Mouse (Mus musculus): ENCODE results near the gene Zfp595. TPM values are rescaled to one million over a fixed set of nuclear protein-coding genes. Genes with fewer than 3 reads are reported as not detected.
"Not testable (repeated sequence)": the region's sequence is repeated elsewhere in the genome, so short reads cannot be mapped to it uniquely, and the experiment has no call there.

Gene Zfp595
- polyA plus RNA-seq (2014; fragmentation: Nextera tagmentation; extraction: Ambion mirVana), result 2.8 and 3.4 TPM in 2 replicates

DNA sequence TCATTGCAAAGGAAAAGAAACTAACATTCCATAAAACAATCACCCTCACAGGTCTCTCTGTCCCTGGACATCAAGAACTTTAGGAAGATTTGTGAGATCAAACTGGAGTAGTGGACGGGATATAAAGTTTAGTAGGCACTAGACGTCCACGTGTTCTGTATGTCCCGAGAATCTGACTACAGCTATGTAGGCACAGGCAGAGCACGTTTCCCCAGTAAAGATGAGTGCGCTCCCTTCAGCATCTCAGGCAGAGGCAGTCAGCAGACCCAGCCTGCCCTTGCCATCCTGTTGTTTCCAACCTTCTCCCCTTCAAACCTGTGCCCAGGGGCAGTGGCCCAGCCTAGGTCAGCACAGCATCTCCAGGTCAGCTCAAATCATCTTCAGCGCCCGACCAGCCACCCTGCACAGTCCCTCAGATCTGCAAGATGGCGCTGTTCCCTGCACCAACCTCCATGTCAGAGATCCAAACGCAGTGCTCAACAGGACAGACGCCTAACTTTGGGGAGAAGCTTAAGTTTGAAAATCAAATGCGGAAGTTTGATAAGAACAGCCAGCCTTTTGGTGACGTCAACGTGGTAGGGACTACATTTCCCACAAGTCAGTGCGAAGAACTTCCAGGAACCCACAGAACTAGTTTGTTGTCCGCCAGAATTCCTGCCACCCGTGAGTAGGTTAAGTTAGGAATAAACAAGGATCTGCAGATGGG, at the start of gene Zfp595:
TSS of gene Zfp595 (minus strand) at position 552 of the 706 bp plus-strand sequence.
- Histone ChIP-seq H3K4me2 (replicated peaks; ENCODE audit: low read depth, low read length) (peak within 1 kb of the TSS; percentile 54), H3K4me1 (ENCODE audit: control insufficient read depth, insufficient read depth, low read length) (no peaks in the 10 kb centered on the region), H3K9ac (replicated peaks; ENCODE audit: low read depth, low read length) (peak within 1 kb of the TSS; percentile 23), H3K27ac (ENCODE audit: low read length) (peak within 1 kb of the TSS; percentile 44; the same call in 1 of the 2 replicates), H3K9me3 (ENCODE audit: control insufficient read depth, low read depth, low read length) (no peaks in the 10 kb centered on the region), H3K27me3 (ENCODE audit: control insufficient read depth, insufficient read depth, low read length) (no peaks in the 10 kb centered on the region), H3K36me3 (ENCODE audit: control insufficient read depth, insufficient read depth, low read length) (no peaks in the 10 kb centered on the region), H3K4me3 (ENCODE audit: low read depth, low read length) (peak within 1 kb of the TSS; percentile 59)
- ATAC-seq (ENCODE audit: insufficient number of reproducible peaks, insufficient read depth, low FRiP score, low read depth), result peak; percentile 89
- 15% methylated on average over 17 of the region's 17 CpGs for WGBS

DNA sequence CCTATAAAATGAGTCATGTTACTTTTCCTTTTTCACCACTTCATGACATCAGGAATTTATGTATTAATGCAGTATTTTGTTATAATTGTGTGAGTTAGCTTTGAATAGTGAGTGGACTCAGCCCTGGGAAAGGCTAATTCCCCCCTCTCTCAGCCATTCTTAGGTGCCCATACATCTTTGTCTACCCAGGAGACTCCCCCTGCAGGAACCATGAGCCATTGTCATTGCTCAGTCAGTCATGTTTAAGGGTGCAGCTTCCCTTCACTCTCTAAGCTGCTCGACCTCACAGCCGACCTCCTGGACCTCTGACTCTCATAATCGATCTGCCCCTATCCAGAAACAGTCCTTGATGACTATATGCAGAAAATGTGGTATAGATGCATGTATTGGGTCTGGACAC, 43.9 kb upstream of the Zfp595 start:
- not testable (repeated sequence) for H3K27ac ChIP-seq (ENCODE audit: low read length); H3K4me2 ChIP-seq (replicated peaks; ENCODE audit: low read depth, low read length); H3K9me3 ChIP-seq (ENCODE audit: control insufficient read depth, low read depth, low read length); H3K36me3 ChIP-seq (ENCODE audit: control insufficient read depth, insufficient read depth, low read length); H3K27me3 ChIP-seq (ENCODE audit: control insufficient read depth, insufficient read depth, low read length); ATAC-seq (ENCODE audit: insufficient number of reproducible peaks, insufficient read depth, low FRiP score, low read depth); H3K9ac ChIP-seq (replicated peaks; ENCODE audit: low read depth, low read length); H3K4me1 ChIP-seq (ENCODE audit: control insufficient read depth, insufficient read depth, low read length); H3K4me3 ChIP-seq (ENCODE audit: low read depth, low read length)
- 83% methylated on average over 3 of the region's 3 CpGs for WGBS

DNA sequence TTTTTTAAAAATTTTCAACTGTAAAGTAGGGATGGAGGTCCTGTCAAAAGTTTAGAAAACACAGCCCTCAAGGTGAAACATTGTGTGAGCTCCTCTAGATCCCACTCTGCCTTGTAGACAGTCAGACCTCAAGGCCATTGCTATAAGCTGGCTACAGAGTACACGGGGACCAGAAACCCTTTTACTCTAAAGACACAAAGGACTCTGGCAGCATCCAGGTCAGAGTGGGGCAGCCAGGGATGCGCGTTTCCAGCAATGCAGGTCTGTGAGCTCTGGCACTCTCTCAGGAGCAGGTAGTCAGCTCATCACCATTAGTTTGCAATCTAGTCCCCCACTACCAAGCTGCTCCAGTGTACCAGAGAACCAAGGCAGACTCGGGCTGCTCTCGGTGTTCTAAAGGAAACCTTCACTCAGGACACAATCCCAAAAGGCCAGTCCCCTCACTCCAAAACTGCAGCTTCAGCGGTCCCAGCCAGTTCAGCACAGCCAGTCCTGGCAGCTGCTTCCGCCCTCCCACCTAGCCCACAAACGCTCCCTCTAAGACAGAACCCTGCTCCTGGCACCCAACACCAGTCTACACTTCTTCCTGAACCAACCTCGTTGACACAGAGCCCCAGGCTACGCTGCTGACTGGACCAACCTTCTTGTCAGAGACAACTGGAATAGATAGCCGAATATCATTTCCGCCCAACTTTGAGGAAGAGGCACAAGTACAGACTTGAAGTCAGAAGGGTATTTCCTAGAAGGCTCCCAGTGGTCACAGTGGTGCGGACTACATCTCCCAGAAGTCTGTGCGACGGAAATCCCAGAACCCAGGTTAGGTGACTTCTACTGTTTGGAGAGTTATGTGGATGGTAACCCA, 42.9 kb upstream of the Zfp595 start, which contains the start of the genes Gm28041 and Zfp456:
TSS of gene Gm28041 (minus strand) at position 684 of the 862 bp plus-strand sequence.
TSS of gene Zfp456 (minus strand) at position 761 of the 862 bp plus-strand sequence.
- not testable (repeated sequence) for H3K27me3 ChIP-seq (ENCODE audit: control insufficient read depth, insufficient read depth, low read length); H3K9me3 ChIP-seq (ENCODE audit: control insufficient read depth, low read depth, low read length); H3K4me1 ChIP-seq (ENCODE audit: control insufficient read depth, insufficient read depth, low read length); H3K27ac ChIP-seq (ENCODE audit: low read length); H3K36me3 ChIP-seq (ENCODE audit: control insufficient read depth, insufficient read depth, low read length); H3K9ac ChIP-seq (replicated peaks; ENCODE audit: low read depth, low read length)
- 13% methylated on average over 13 of the region's 15 CpGs for WGBS
- Histone ChIP-seq H3K4me3 (ENCODE audit: low read depth, low read length) (peak within 1 kb of the TSS; percentile 34), H3K4me2 (replicated peaks; ENCODE audit: low read depth, low read length) (peak within 1 kb of the TSS; percentile 36)
- ATAC-seq (ENCODE audit: insufficient number of reproducible peaks, insufficient read depth, low FRiP score, low read depth), result peak; percentile 96

DNA sequence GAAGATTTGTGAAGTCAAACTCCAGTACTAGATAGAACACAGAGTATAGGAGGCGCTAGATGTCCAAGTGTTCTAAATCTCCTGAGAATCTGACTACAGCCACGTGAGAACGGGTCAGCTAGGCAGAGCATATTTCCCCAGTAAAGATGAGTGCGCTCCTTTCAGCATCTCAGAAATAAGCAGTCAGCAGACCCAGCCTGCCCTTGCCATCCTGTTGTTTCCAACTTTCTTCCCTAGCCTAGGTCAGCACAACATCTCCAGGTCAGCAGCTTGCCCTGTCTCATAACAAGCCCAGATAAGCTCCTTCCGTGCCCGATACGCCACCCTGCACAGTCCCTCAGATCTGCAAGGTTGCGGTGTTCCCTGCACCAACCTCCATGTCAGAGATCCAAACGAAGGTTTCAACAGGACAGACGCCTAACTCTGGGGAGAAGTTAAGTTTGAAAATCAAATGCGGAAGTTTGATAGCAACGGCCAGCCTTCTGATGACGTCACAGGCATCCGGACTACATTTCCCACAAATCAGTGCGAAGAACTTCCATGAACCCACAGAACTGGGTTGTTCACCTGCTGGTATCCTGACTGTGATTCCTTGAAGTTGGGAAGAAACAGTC, 27.9 kb upstream of the Zfp595 start, which contains the start of the genes Gm28044 and Zfp953:
TSS of gene Gm28044 (minus strand) at position 406 of the 614 bp plus-strand sequence.
TSS of gene Zfp953 (minus strand) at position 475 of the 614 bp plus-strand sequence.
- Histone ChIP-seq H3K9me3 (ENCODE audit: control insufficient read depth, low read depth, low read length) (no peaks in the 10 kb centered on the region), H3K4me3 (ENCODE audit: low read depth, low read length) (peak within 1 kb of the TSS; percentile 83), H3K4me2 (replicated peaks; ENCODE audit: low read depth, low read length) (peak within 1 kb of the TSS; percentile 64), H3K27me3 (ENCODE audit: control insufficient read depth, insufficient read depth, low read length) (no peaks in the 10 kb centered on the region), H3K27ac (ENCODE audit: low read length) (peak within 1 kb of the TSS; percentile 21; the same call in 1 of the 2 replicates), H3K4me1 (ENCODE audit: control insufficient read depth, insufficient read depth, low read length) (0 out of 2 replicates have a peak, but pooled peaks cover 7% of the 10 kb centered on the region), H3K9ac (replicated peaks; ENCODE audit: low read depth, low read length) (peak within 1 kb of the TSS; percentile 53), H3K36me3 (ENCODE audit: control insufficient read depth, insufficient read depth, low read length) (no peaks in the 10 kb centered on the region)
- peak; percentile 91 for ATAC-seq (ENCODE audit: insufficient number of reproducible peaks, insufficient read depth, low FRiP score, low read depth)
- 0% methylated on average over 15 of the region's 15 CpGs for WGBS

DNA sequence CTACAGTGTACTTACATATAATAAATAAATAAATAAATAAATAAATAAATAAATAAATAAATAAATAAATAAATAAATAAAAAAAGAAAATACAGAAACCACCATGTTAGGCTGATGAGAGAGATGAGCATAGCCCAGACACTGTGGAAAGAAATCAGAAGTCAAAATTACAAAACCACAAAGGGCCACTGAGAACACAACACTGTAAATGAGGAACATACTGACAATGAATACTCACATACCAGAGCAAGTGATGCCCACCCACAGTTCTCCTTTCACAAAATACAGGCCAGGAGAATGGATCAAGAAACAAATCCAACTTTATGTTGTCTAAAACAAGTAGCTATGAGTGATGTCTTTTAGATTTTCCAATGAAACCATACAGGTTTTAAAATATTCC, 19.5 kb upstream of the Zfp595 start:
- H3K27ac ChIP-seq (ENCODE audit: low read length), result no peak overlapping the region
- no peaks in the 10 kb centered on the region for H3K27me3 ChIP-seq (ENCODE audit: control insufficient read depth, insufficient read depth, low read length)
- no peak overlapping the region for H3K4me3 ChIP-seq (ENCODE audit: low read depth, low read length)
- no peak for ATAC-seq (ENCODE audit: insufficient number of reproducible peaks, insufficient read depth, low FRiP score, low read depth)
- no peak overlapping the region for H3K4me2 ChIP-seq (replicated peaks; ENCODE audit: low read depth, low read length)
- no peaks in the 10 kb centered on the region for H3K36me3 ChIP-seq (ENCODE audit: control insufficient read depth, insufficient read depth, low read length)
- H3K9ac ChIP-seq (replicated peaks; ENCODE audit: low read depth, low read length), result no peak overlapping the region
- H3K4me1 ChIP-seq (ENCODE audit: control insufficient read depth, insufficient read depth, low read length), result no peaks in the 10 kb centered on the region
- no peaks in the 10 kb centered on the region for H3K9me3 ChIP-seq (ENCODE audit: control insufficient read depth, low read depth, low read length)

DNA sequence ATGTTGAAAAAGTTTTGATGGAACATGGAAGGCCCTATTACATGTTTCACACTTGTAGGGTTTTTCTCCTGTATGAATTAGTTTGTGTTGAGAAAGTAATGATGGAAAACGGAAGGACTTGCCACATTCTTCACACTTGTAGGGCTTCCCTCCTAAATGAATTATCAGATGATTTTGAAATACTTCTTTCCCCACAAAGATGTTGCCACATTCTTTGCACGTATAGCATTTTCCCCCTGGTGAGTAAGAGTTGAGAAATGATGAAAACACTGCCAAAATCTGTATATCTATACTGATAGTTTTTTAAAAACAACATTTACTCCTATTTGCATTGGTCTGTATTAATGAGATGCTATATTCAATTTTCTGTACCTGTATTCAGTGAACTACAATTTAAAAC, 11.1 kb upstream of the Zfp595 start:
- H3K4me2 ChIP-seq (replicated peaks; ENCODE audit: low read depth, low read length), result no peak overlapping the region
- ATAC-seq (ENCODE audit: insufficient number of reproducible peaks, insufficient read depth, low FRiP score, low read depth), result no peak
- no peak overlapping the region for H3K4me3 ChIP-seq (ENCODE audit: low read depth, low read length)
- 0 out of 2 replicates have a peak, but pooled peaks cover 3% of the 10 kb centered on the region for H3K36me3 ChIP-seq (ENCODE audit: control insufficient read depth, insufficient read depth, low read length)
- no peaks in the 10 kb centered on the region for H3K4me1 ChIP-seq (ENCODE audit: control insufficient read depth, insufficient read depth, low read length)
- H3K9ac ChIP-seq (replicated peaks; ENCODE audit: low read depth, low read length), result no peak overlapping the region
- no peaks in the 10 kb centered on the region for H3K9me3 ChIP-seq (ENCODE audit: control insufficient read depth, low read depth, low read length)
- H3K27ac ChIP-seq (ENCODE audit: low read length), result no peak overlapping the region
- 90% methylated on average over 2 of the region's 2 CpGs for WGBS
- H3K27me3 ChIP-seq (ENCODE audit: control insufficient read depth, insufficient read depth, low read length), result no peaks in the 10 kb centered on the region

DNA sequence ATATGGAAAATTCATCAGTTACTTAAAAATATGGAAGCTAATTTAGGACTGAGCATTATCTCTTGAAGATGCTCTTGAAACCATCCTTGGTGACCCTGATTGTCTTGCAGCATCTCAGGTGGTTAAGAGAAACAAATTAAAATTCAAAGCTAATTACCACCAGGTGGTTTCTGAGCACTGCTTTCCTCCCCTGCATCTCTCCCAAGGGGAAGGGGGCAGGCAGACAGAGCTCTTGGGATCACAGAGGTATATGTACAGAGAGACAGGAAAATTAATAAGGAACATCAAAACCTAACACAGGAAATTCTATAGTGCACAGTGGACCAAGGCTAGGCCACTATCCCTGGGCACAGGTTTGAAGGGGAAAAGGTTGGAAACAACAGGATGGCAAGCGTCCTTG, 507 bp upstream of the Zfp595 start:
- H3K4me2 ChIP-seq (replicated peaks; ENCODE audit: low read depth, low read length), result peak overlapping the region; percentile 54
- H3K36me3 ChIP-seq (ENCODE audit: control insufficient read depth, insufficient read depth, low read length), result no peaks in the 10 kb centered on the region
- H3K4me1 ChIP-seq (ENCODE audit: control insufficient read depth, insufficient read depth, low read length), result no peaks in the 10 kb centered on the region
- no peaks in the 10 kb centered on the region for H3K27me3 ChIP-seq (ENCODE audit: control insufficient read depth, insufficient read depth, low read length)
- no peak for ATAC-seq (ENCODE audit: insufficient number of reproducible peaks, insufficient read depth, low FRiP score, low read depth)
- peak overlapping the region; percentile 59 for H3K4me3 ChIP-seq (ENCODE audit: low read depth, low read length)
- peak overlapping the region; percentile 23 for H3K9ac ChIP-seq (replicated peaks; ENCODE audit: low read depth, low read length)
- no peak overlapping the region; the same call in 1 of the 2 replicates for H3K27ac ChIP-seq (ENCODE audit: low read length)
- 70% methylated on average over 1 of the region's 1 CpGs for WGBS
- H3K9me3 ChIP-seq (ENCODE audit: control insufficient read depth, low read depth, low read length), result no peaks in the 10 kb centered on the region

DNA sequence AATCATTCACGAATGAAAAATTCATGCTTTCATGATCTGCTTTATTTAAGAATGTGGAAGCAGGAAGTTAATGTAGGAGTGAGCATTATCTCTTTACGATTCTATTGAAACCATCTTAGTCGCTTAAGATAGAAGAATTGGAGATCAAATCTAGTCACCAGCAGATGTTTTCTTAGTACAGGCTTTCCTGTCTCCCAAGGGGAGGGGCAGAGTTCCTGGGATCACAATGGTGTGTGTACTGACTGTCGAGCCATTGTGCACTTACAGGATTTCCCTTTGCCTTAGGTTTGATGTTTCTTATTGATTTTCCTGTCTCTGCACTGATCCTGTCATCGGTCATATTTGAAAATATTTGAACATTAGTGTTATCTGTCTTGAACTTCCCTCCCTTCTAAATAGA, 25.7 kb downstream of the Zfp595 start:
- peak; percentile 67; the same call in 1 of the 2 replicates for ATAC-seq (ENCODE audit: insufficient number of reproducible peaks, insufficient read depth, low FRiP score, low read depth)

More for the DNA sequence above, 25.7 kb downstream of the Zfp595 start:
- H3K27me3 ChIP-seq (ENCODE audit: control insufficient read depth, insufficient read depth, low read length), result no peaks in the 10 kb centered on the region
- H3K36me3 ChIP-seq (ENCODE audit: control insufficient read depth, insufficient read depth, low read length), result no peaks in the 10 kb centered on the region
- H3K4me3 ChIP-seq (ENCODE audit: low read depth, low read length), result peak overlapping the region; percentile 79
- peak overlapping the region; percentile 85 for H3K4me2 ChIP-seq (replicated peaks; ENCODE audit: low read depth, low read length)
- no peaks in the 10 kb centered on the region for H3K9me3 ChIP-seq (ENCODE audit: control insufficient read depth, low read depth, low read length)
- WGBS, result 25% methylated on average over 5 of the region's 5 CpGs
- H3K27ac ChIP-seq (ENCODE audit: low read length), result no peak overlapping the region
- peak overlapping the region; percentile 18; the same call in 1 of the 2 replicates for H3K9ac ChIP-seq (replicated peaks; ENCODE audit: low read depth, low read length)
- 0 out of 2 replicates have a peak, but pooled peaks cover 4% of the 10 kb centered on the region for H3K4me1 ChIP-seq (ENCODE audit: control insufficient read depth, insufficient read depth, low read length)
